Mouse (Mus musculus): Measurements from ENCODE around the gene Tspan15.

DNA sequence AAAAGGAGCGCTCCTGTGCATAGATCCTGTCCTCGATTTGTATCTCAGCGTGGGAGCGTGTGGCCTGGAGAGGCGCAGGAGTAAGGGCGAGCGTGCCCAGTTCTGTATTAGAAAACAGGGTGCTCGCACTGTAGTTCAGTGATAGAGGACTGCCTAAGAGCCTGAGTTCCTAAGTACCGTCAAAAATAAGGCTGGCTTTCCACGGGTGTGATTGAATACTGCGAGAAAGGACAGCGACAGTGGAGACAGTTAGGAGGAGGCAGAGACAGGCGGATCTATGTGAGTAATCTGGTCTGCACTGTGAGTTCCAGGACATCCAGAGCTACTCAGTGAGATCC, 313 bp upstream of the Tspan15 start:
- TF ChIP-seq CTCF (IDR thresholded peaks at IDR 0.05; ENCODE audit: control insufficient read depth, insufficient read depth, insufficient replicate concordance, low read depth, low read length) (no peak), POLR2A (IDR thresholded peaks at IDR 0.05; ENCODE audit: control insufficient read depth, low read depth, low read length) (no peak)
